Mouse (Mus musculus) mesoderm, embryonic 11.5 days (tissue): ENCODE data around the gene Pidd1.

Experiments
- DNase-seq: peaks from one replicate; pipeline ENCODE4 v3.0.0-alpha.2; 2012; ENCODE audit warnings: low read depth, low spot score

The Pidd1 gene

GRCm38 (mm10) chr7:141443828-141444237 is at the start of gene Pidd1:
Gene Pidd1 (minus strand): TSS chr7:141444025.
- peak; percentile 76 for DNase-seq

GRCm38 (mm10) chr7:141492738-141493137 is 48.9 kb upstream of the Pidd1 start:
- DNase-seq = no peak

DNA sequence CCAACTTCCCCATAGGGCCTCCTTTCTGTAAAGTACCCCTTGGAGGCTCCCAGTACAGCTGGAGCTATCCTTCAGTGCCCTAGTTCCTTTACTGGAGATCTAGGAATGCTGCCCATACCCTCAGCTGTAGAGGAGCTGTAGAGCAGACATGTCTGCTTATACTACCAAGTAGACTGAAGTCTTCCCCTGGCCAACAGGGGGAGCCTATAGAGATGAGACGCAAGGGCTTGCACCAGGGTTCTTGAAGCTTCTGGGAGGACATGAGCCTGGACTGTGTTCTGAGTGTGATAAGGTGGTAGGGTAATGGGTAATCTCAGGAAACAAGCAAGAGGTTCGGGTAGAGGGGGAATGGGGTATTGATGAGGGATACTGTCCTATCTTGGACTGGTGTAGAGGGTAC is 47.3 kb upstream of the Pidd1 start:
- DNase-seq = no peak

GRCm38 (mm10) chr7:141487141-141487540 is 43.3 kb upstream of the Pidd1 start:
- DNase-seq = no peak

DNA sequence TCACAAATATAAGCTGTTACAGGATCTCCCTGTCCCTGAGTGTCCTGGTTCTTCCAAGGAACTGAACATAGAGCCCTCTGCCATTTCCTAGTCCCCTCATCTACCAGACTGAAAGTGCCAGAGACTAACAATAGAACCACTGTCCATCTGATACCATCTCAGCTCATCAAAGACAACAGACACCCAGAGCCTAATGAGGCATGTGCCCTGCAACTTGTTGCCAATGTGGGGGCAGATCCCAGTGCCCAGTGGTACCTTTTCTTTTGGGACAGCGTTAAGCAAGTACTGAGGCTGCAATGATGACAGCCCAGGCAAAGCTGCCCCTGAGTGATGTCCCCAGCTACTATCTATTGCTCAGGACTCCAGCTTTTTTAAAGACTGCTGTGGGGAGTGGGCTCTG is 42.4 kb upstream of the Pidd1 start:
- no peak for DNase-seq

- DNase-seq = no peak
Measured at GRCm38 (mm10) chr7:141485606-141486005, 41.8 kb upstream of the Pidd1 start.

- no peak for DNase-seq
Measured at GRCm38 (mm10) chr7:141485186-141485585, 41.4 kb upstream of the Pidd1 start.

GRCm38 (mm10) chr7:141484186-141485120 is 40.6 kb upstream of the Pidd1 start:
- no peak for DNase-seq

GRCm38 (mm10) chr7:141483114-141483653 is 39.4 kb upstream of the Pidd1 start:
- DNase-seq = no peak

DNA sequence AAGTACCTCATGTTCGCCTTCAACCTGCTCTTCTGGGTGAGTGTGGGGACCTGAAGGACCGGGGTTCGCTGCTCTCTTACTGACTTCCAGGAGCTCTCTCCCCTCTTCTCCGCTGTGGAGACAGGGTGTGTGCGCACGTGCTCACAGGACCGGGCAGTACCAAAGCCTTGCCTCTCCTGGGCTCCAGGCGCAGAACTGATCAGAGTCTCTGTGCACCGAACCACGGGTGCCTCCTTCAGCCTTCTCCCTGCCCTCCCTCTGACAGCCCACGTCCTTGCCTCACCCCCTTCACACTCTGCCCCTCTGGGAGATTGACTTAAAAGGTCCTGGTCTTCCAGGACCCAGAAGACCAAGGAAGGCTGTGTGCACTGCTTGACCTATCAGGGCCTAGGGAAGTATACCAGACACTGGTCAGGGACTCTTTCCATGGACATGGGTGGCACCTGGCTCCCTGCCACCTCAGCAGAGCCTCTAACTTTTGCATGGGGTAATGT is 38.8 kb upstream of the Pidd1 start:
- no peak for DNase-seq

DNA sequence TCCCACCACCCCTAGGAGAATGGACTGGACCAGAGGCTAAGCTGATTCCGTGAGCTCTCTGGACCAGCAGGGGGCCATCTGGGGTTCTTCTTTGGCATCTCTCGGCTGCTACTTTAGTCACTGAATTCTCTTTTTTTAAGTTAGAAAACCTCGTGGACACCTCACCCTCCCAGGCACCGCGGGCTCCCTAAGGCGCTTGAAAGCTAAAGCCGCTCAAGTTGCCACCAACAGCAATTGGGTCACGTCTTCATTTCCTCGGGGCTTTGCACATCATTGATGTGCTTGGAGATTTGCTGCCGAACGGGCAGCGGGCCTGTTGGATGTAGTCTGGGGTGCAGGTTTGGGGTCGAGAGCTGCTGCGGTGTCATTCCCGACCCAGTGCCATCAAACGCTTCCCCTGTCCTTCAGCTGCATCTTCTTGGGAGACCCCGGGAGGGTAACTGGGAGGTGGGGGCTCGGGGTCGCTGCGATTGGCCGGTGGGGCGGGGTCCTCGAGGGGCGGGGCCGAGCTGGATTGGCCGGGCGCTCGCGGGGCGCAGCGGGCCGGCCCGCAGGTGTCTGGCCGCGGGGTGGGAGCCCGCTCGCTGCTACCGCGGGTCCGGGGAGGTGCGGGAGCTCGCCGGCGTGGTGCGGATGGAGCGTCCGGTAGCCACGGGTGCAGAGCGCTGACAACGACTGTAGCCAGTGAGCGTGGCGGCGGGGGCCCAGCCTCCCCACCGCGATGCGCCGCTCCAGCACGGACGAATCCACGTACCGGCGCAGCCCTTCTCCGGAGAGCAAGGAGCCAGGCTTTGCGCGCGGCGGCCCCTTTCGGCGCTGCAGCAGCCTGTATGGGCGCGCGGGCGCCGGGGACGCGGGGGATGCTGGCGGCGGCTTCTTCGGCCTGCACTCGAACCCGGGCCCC is 37.9 kb upstream of the Pidd1 start:
- DNase-seq = peak; percentile 70

GRCm38 (mm10) chr7:141480842-141481497 is 37.1 kb upstream of the Pidd1 start:
- peak; percentile 88 for DNase-seq

GRCm38 (mm10) chr7:141478270-141478748 is 34.5 kb upstream of the Pidd1 start:
- DNase-seq = no peak

DNA sequence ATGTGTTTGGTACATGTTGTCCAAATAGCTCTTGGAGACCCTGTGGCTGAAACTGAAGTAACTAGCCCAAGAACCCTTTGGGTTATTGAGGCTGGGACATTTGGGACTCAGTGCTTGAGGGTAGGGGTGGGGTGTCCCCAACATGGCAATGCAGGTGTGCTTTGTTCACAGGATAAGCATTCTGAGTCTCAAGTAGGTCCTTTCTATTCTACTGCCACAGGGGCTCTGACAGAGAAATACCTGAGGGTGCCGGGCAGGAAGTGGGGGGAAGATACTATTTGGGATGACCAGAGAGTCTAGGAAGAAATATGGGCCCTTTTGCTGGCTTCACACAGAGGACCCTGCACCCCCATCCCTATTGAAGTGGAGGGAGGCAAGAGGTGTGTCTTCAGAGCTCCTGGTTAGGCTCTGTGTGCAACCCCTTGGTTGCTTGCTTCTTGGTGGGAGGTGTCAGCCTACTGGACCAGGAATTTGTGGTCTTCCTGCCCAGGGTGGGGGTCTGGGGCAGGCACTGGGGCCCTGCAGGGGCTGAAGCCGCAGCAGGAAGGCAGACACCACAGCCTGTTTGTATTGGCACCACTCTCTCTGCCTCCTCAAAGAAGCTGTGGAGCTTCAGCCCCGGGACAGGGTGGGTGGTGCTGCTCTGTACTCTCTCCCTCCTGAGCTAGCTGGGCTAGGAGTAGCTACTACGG is 33.9 kb upstream of the Pidd1 start:
- no peak for DNase-seq

DNA sequence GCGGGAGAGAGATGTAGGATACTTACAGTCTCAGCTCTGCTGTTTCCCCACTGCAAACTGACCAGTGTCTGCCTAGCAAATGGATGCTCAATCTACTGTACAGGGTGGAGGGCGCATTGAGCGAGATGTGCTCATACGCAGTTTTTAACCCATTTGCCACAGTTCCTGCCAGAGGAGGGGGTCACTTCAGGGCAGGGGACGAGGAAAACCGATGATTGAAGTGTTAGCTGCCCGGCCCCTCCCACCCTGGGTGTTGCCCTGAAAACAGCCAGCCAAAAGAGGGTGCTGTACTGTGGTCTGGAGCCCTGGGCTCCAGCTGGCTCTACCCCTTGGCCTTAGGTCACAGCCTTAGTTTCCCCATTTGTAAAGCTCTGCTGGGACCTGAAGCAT is 33.2 kb upstream of the Pidd1 start:
- no peak for DNase-seq

GRCm38 (mm10) chr7:141476226-141476980 is 32.6 kb upstream of the Pidd1 start:
- peak; percentile 68 for DNase-seq

GRCm38 (mm10) chr7:141475805-141476158 is 32.0 kb upstream of the Pidd1 start:
- no peak for DNase-seq

DNA sequence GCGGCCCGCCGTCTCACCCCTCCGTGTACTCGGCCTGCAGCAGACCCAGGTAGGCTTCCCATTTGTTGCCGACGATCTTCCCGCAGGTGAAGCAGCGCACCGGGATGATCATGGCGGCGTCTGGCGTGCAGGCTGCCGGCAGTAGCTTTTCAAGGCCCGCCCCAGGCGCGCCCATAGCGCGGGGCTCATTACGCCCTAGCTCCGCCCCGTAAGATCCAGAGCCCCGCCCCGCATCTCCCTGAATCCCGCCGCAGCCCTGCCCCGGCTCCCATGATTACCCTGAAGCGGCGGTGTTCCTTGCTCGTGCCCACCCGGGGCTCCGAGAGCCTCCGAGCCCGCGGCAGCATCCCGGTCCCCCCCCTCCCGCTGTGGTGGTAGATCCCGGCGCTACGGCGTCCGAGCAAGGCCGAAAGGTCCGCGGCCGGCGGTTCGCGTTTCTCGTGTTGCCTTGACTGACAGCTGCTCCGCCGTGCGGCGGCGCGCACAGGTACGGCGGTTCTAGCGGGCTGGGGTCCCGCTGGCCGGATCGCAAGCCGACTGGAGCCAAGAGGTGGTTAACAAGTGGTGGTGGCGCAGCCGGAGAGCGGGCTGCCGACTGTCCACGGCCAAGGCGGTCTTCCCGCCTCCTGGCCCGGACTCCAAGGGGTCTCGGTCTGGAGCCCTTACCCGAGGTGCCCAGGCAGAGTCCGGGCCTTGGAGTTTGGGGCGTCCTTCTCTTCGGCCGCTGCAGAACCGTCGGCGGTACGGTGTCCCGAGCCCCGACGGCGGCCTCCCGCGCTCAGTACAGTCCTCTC is 31.4 kb upstream of the Pidd1 start, which contains the start of the genes Polr2l and Tspan4:
Gene Polr2l (minus strand): TSS at position 122 of the 794 bp plus-strand sequence.
Gene Tspan4 (plus strand): TSS at position 230 of the 794 bp plus-strand sequence.
- peak; percentile 83 for DNase-seq

GRCm38 (mm10) chr7:141474160-141474559 is 30.3 kb upstream of the Pidd1 start:
- no peak for DNase-seq
